Mouse (Mus musculus) hindbrain, embryonic 11.5 days (tissue): ENCODE measurements around the gene Ciz1. TPM values are rescaled to one million over a fixed set of nuclear protein-coding genes. Genes with fewer than 3 reads are reported as not detected.

ENCODE experiments used
- ATAC-seq: fragments of 200-750 bp; cut with Nextera tagmentation; 2 replicates; pipeline ENCODE4 v1.8.0; 2017; ENCODE audit warnings: mild to moderate bottlenecking, moderate TSS enrichment, moderate library complexity; ENCODE audit not compliant: low FRiP score
- DNase-seq: peaks from one replicate; pipeline ENCODE4 v3.0.0-alpha.2; 2015; ENCODE audit warnings: low spot score
- H3K27ac ChIP-seq: fragments of 300-500 bp; sonication (generic); 2 replicates; pipeline ENCODE4 v1.5.1; 2014; ENCODE audit warnings: mild to moderate bottlenecking, low read depth, low read length
- H3K27me3 ChIP-seq: fragments of 300-500 bp; sonication (generic); 2 replicates; pipeline ENCODE4 v1.6.1; 2014; ENCODE audit warnings: mild to moderate bottlenecking, low read length, moderate library complexity, mixed read lengths; ENCODE audit not compliant: control insufficient read depth, insufficient read depth
- H3K36me3 ChIP-seq: fragments of 300-500 bp; sonication (generic); 2 replicates; pipeline ENCODE4 v1.6.1; 2014; ENCODE audit warnings: mild to moderate bottlenecking, low read length, moderate library complexity, mixed read lengths; ENCODE audit not compliant: control insufficient read depth, insufficient read depth
- H3K4me1 ChIP-seq: fragments of 300-500 bp; sonication (generic); replicated peaks from 2 replicates; pipeline ENCODE4 v1.6.1; 2014; ENCODE audit warnings: low read length, mixed read lengths; ENCODE audit not compliant: control insufficient read depth, insufficient read depth
- H3K4me2 ChIP-seq: fragments of 300-500 bp; sonication (generic); replicated peaks from 2 replicates; pipeline ENCODE4 v1.6.1; 2014; ENCODE audit warnings: mild to moderate bottlenecking, low read depth, low read length
- H3K4me3 ChIP-seq: fragments of 300-500 bp; sonication (generic); 2 replicates; pipeline ENCODE4 v1.5.1; 2014; ENCODE audit warnings: low read depth, low read length
- H3K9ac ChIP-seq: fragments of 300-500 bp; sonication (generic); 2 replicates; pipeline ENCODE4 v1.6.1; 2014; ENCODE audit warnings: low read depth, low read length
- H3K9me3 ChIP-seq: fragments of 300-500 bp; sonication (generic); 2 replicates; pipeline ENCODE4 v1.6.1; 2016; ENCODE audit warnings: low read length; ENCODE audit not compliant: control insufficient read depth
- WGBS: fragments of 180-500 bp; shearing (Covaris S2); extraction: QIAGEN DNeasy Blood & Tissue Kit; methylation state at CpG from one replicate; pipeline ENCODE4 v1.1.7; 2014; 5-methylcytosine and 5-hydroxymethylcytosine counted together
- polyA plus RNA-seq: library from polyadenylated mRNA; unstranded; fragments of >200 nt; fragmentation: Nextera tagmentation; extraction: Ambion mirVana; gene quantifications from 2 replicates; pipeline ENCODE4 v1.2.1, GENCODE M21; 2014

Gene Ciz1
- polyA plus RNA-seq, result 42.4 and 49.0 TPM in 2 replicates

DNA sequence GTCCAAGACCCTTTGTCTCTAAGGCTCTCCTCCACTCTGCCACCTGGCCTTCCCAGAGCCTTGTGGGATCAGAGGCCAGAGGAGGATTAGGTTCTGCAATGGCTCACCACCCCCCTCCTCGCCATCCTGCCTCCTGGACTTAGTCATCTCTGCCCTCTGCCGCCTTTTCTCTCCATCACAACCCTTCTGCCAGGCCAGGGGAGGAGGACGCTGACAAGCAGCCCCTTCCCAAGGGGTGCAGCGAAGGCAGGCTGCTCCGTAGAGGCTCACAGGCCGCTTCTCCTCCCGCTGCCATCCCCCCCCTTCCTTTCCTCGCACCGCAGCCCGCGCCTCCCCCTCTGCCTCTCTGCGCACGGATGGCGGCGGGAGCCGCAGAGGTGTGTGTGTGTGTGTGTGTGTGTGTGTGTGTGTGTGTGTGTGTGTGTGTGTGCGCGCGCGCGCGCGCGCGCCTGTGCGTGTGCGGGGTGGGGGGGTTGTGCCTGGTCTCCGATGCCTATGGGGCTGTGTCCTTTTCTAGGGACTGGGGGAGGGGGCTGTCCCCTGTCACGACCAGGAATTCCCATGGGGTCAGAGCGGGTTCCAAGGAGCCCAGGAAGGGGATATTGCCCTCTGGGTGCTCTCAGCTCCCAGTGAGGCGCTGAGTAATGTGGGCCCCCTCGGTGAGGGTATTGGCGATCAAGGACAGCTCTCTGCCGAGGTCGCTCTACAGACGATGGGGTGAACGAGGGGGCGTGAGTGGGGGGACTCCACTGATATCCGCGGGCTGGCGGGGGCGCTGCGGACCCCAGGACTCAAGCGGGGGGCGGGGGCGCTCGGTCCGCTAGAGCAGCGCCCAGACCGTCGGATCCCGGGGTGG, at the start of gene Ciz1:
TSS of gene Ciz1 (plus strand) at position 177 of the 856 bp plus-strand sequence.
- WGBS, result 1% methylated on average over 32 of the region's 52 CpGs
- DNase-seq (peak; percentile 61), ATAC-seq (peak; percentile 72)
- Histone ChIP-seq H3K36me3 (no peaks in the 10 kb centered on the region), H3K4me1 (peaks cover 6% of the 10 kb centered on the region; the same call in 1 of the 2 replicates), H3K4me3 (peak within 1 kb of the TSS; percentile 60), H3K9me3 (no peaks in the 10 kb centered on the region), H3K9ac (peak within 1 kb of the TSS; percentile 71), H3K27ac (peak within 1 kb of the TSS; percentile 67), H3K27me3 (no peaks in the 10 kb centered on the region; the same call in 1 of the 2 replicates), H3K4me2 (peak within 1 kb of the TSS; percentile 92)

DNA sequence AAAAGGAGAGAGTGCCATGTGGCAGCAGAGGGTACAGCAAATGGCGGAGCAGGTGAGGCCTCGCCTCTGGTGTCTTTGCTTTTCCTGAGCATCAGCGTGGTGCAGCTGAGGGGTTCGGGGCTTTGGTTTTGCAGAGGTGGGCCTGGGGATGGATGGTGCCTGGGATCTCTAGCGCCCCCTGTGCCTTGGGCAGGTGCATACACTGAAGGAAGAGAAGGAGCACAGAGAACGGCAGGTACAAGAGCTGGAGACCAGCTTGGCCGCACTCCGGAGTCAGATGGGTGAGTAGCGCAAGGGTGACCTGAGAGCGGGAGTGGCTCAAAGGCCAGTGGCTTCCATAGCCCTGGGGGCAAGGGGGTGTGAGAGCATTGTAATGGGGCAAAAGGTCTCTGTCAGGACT, 49.2 kb upstream of the Ciz1 start:
- peaks cover 14% of the 10 kb centered on the region; the same call in 1 of the 2 replicates for H3K36me3 ChIP-seq
- no peak overlapping the region for H3K27ac ChIP-seq
- no peak overlapping the region for H3K9ac ChIP-seq
- ATAC-seq (no peak), DNase-seq (no peak)
- H3K4me3 ChIP-seq, result no peak overlapping the region
- no peaks in the 10 kb centered on the region for H3K27me3 ChIP-seq
- no peaks in the 10 kb centered on the region for H3K9me3 ChIP-seq
- no peak overlapping the region for H3K4me2 ChIP-seq
- no peaks in the 10 kb centered on the region for H3K4me1 ChIP-seq
- WGBS, result 92% methylated on average over 10 of the region's 10 CpGs

DNA sequence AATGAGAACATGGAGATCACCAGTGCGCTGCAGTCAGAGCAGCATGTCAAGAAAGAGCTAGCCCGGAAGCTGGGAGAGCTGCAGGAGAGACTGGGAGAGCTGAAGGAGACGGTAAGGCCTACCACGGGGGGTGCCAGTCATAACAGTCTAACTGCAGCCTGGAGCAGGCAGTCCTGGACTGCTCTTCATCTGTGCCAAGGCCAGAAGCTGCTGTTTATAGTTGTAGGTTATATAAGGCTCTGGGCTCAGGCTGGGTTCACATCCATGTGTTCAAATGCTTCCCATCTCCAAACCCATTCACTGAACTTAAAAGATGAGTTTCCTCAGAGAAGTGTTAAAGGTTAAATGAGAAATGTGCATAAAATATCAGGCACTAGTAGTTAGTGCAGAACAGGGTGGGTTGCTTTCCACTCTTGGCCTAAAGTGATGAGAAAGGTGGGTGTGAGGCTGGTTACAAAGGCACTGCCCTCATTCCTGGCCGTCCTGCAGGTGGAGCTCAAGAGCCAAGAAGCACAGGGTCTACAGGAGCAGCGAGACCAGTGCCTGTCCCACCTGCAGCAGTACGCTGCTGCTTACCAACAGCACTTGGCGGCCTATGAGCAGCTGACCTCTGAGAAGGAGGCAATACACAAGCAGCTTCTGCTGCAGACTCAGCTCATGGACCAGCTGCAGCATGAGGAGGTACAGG, 47.8 kb upstream of the Ciz1 start:
- Histone ChIP-seq H3K4me3 (no peak overlapping the region), H3K4me2 (no peak overlapping the region), H3K9me3 (no peaks in the 10 kb centered on the region), H3K9ac (no peak overlapping the region), H3K27me3 (no peaks in the 10 kb centered on the region), H3K4me1 (no peaks in the 10 kb centered on the region), H3K27ac (no peak overlapping the region), H3K36me3 (peaks cover 11% of the 10 kb centered on the region; the same call in 1 of the 2 replicates)
- 65% methylated on average over 8 of the region's 8 CpGs for WGBS
- ATAC-seq (no peak), DNase-seq (peak; percentile 71)

DNA sequence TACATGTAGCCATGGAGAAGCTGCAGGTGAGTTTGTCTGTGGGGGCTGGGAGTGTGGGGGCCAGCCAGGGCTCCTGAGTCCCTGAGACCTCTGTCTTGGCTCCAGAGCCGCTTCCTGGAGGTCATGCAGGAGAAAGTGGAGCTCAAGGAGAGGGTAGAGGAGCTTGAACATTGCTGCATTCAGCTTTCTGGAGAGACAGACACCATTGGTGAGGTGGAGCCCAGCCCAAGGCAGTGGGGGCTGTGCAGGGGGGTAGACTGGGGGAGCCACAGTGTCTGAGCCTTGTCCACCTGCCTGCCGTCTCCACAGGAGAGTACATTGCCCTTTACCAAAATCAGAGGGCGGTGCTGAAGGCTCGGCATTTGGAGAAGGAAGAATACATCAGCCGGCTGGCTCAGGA, 46.5 kb upstream of the Ciz1 start:
- H3K9ac ChIP-seq, result no peak overlapping the region
- DNase-seq (no peak), ATAC-seq (no peak)
- H3K4me3 ChIP-seq, result no peak overlapping the region
- peaks cover 11% of the 10 kb centered on the region; the same call in 1 of the 2 replicates for H3K36me3 ChIP-seq
- H3K4me2 ChIP-seq, result no peak overlapping the region
- H3K27ac ChIP-seq, result no peak overlapping the region
- no peaks in the 10 kb centered on the region for H3K4me1 ChIP-seq
- 92% methylated on average over 5 of the region's 5 CpGs for WGBS
- no peaks in the 10 kb centered on the region for H3K27me3 ChIP-seq
- H3K9me3 ChIP-seq, result no peaks in the 10 kb centered on the region

DNA sequence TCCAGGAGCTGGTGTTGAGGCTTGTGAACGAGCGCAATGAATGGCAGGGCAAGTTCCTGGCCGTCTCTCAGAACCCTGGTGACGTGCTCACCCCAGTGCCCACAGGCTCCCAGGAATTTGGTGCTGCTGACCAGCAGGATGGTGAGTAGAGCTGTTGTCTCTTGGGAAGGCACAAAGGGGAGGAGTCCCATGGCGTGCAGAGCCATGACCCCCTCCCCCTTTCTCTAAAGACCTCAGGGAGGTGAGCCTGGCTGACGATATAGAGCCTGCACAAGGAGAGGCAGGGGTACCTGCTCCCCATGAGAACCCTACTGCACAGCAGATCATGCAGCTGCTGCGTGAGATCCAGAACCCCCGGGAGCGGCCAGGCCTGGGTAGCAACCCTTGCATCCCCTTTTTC, 46.0 kb upstream of the Ciz1 start:
- 84% methylated on average over 9 of the region's 9 CpGs for WGBS
- DNase-seq (no peak), ATAC-seq (no peak)
- no peak overlapping the region for H3K4me2 ChIP-seq
- H3K9ac ChIP-seq, result no peak overlapping the region
- H3K36me3 ChIP-seq, result peaks cover 11% of the 10 kb centered on the region; the same call in 1 of the 2 replicates
- H3K27me3 ChIP-seq, result no peaks in the 10 kb centered on the region
- no peaks in the 10 kb centered on the region for H3K9me3 ChIP-seq
- no peak overlapping the region for H3K27ac ChIP-seq
- no peak overlapping the region for H3K4me3 ChIP-seq
- H3K4me1 ChIP-seq, result no peaks in the 10 kb centered on the region

DNA sequence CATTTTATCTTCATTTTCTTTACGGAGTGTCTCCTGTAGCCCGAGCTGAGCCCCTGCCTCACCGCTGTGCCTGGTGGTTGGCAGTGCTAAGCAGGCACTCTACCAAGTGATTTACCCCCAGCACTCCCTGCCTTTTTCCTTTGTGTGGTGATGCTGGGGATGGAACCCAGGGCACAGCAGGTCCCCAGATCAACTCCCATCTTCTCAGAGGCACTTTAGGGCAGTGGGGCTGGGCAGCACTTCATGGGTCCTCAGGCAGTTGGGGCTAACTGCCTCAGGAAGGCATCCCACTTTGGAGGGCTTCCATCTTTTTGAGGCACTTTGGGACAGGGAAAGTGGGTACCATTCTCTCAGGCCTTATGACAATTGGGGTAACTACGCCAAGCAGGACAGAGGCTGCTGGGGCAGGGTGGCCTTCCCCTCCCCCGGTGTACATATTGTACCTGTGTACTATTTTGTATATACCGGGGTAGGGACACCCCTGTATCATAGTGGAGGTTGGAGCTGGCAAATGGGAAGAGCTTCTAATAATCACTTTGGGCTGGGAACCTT, 44.8 kb upstream of the Ciz1 start:
- Histone ChIP-seq H3K27me3 (no peaks in the 10 kb centered on the region), H3K9me3 (no peaks in the 10 kb centered on the region), H3K4me1 (peaks cover 3% of the 10 kb centered on the region; the same call in 1 of the 2 replicates), H3K36me3 (peaks cover 11% of the 10 kb centered on the region; the same call in 1 of the 2 replicates), H3K4me3 (no peak overlapping the region), H3K4me2 (no peak overlapping the region), H3K27ac (no peak overlapping the region), H3K9ac (no peak overlapping the region)
- ATAC-seq (no peak), DNase-seq (no peak)
- 95% methylated on average over 6 of the region's 6 CpGs for WGBS

DNA sequence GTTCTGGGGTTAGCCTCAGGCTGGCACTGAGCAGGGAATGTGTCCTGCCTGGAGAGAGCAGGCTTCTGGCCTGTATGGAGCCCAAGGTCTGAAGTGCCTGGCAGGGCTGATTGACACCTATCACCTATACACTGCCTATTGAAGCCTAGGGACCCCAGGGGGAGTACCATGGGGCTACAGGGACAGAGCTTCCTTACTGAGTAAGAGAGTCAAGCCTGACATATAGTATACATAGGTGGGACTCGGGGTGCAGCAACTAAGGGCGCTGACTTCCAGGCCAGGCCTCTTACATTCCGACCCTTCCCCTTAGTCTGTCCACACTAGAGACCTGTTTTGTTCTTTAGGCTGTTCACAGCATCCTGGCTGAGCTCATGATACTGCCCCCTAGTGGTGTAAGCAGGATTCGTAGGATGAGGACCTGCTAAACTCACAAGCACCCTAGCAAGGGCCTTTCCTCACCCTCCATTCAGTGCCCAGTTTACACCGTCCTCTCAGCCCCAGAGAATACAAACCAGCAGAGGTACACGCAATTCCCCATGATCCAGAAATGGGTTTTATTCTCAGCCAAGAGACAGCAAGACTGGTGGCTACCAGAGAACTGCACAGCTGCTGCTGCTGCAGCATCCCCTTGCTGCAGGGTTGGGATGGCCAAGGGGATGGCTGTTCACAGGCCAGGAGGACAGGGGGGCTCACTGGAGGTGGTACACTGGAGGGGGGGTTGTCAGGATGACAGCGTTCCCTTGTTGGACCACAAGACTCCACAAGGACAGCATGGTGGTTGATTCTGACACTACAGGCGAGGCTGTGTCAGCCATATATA, 44.0 kb upstream of the Ciz1 start:
- no peak overlapping the region for H3K9ac ChIP-seq
- H3K4me1 ChIP-seq, result peaks cover 3% of the 10 kb centered on the region; the same call in 1 of the 2 replicates
- H3K9me3 ChIP-seq, result no peaks in the 10 kb centered on the region
- peaks cover 11% of the 10 kb centered on the region; the same call in 1 of the 2 replicates for H3K36me3 ChIP-seq
- no peaks in the 10 kb centered on the region for H3K27me3 ChIP-seq
- no peak for ATAC-seq
- H3K27ac ChIP-seq, result no peak overlapping the region
- DNase-seq, result peak; percentile 84
- H3K4me3 ChIP-seq, result no peak overlapping the region
- H3K4me2 ChIP-seq, result no peak overlapping the region
- WGBS, result 48% methylated on average over 8 of the region's 8 CpGs
